Mouse (Mus musculus) ovary, adult 10 weeks (tissue): ENCODE data around the gene Rab4b. TPM values are rescaled to one million over a fixed set of nuclear protein-coding genes. Genes with fewer than 3 reads are reported as not detected.

Source experiments
- polyA plus RNA-seq: library from polyadenylated mRNA; stranded (reverse); fragments of 350-450 nt; fragmentation: Illumina TruSeq; extraction: RNeasy Lipid Tissue Mini Kit (QIAGEN cat#74804); gene quantifications from one replicate; pipeline ENCODE4 v1.2.3, GENCODE M21; 2014

Rab4b gene
- polyA plus RNA-seq: 1.2 TPM

DNA sequence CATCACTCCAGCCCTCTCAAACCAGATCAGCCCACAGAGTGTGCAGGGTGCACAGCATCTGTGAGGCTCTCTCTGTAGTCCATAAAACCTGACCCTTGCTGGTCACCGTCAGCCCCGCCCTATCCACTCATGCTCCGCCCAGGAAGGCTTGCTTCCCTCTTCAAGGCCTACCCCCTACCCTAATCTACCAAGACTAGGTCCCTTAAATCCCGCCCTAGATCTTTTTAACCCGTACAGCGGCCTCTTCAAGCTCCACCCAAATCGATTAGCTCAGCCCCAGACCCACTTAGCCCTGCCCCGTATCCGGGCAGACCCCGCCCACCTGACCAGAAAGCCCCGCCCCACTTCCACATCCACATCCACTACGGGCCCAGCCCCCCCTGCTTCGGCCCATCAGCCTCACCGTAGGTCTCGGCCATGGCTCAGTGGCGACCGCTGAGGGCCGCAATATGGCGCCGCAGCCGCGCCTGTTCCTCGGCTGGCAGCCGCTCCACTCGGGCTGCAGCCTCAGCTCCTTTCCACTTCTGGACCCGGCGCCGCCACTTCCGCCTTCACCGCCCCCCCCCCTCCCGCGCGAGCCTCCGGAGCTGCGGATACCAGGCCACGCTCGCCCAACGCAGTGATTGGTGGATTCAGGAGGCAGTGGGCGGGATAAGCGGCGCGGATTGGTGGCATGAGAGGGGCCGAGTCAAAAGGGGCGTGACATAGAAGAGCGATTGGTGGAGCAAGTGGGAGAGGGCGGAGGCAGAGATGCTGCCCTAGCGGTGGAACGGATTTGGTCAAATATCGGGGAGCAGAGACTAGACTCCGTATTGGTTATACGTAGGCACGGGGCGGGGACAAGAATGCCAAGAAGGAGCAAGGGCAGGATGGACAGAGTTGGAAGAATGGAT lies at the start of gene Rab4b:
Gene Rab4b, minus strand, starts transcription at position 573 of the 893 bp plus-strand sequence.

DNA sequence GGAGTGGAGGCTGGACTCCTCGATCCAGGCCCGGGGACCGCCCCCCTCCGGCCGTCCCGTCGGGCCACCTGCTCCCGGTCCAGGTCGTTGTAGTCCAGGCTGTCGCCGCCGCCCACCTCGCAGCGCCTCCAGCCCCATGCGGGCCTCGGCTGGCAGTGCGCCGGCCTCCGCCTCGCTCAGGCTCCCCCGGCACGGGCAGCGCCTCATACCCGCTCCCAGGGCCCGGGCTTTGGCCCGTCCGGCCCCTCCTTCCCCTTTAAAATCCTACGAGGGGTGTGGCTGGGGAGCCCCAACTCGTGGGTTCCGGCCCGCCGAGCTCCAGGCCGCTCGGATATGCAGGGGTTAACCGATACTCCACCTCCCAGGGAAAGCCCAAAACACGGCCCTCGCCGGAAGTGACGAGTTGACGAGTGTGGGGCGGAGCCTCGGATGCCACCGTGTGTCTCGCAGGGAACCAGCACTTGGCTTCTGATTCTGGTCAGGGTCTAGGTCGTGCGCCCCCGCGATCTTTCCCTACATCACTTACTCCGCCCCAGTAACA lies 49.7 kb upstream of the Rab4b start, which contains the start of gene Itpkc:
Gene Itpkc, minus strand, starts transcription at position 381 of the 541 bp plus-strand sequence.

DNA sequence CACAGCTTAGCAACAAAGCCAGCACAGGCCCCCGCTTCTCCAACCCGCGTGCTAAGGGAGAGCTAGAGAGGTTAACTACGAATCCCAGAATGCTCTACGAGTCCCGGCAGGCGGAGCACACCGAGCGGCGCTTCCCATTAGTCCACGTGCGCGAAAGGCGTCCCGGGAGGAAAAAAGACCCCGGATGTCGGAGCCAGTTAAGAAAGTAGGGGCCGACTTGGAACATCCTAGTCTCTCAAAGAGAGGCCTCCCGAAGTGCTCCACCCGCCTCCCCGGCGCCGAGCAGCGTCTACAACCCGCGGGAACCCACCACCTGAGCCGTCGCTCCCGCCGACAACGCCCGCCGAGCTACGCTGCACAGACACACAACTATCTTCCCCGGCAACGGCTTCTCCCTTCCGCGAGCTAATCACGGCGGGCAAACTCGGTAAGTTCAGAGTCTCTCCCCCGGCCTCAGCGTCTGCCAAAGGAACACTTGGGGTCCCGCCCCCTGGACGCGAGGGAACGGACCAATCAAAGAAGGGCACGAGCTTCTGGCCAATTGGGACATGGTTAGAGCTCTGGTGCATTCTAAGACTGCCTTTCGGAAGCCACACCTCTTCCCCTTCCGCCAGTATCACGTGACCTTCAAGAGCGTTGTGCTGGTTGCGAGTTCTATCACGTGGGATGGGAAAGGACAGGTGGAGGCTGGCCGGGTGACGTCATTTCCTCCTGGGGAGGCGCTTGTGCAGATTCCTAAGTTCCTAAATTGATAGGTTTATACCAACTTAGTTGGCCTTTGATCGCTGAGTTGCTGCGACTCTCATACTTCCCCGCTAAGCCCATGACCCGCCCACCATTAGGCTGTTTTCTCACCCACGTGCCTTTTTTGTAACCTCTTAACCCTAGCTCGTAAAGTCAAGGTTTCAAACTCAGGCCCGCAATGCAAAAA lies 17.2 kb upstream of the Rab4b start, which contains the start of the genes BC024978 and Snrpa:
Gene BC024978, plus strand, starts transcription at position 101 of the 931 bp plus-strand sequence.
Gene Snrpa, minus strand, starts transcription at position 591 of the 931 bp plus-strand sequence.

DNA sequence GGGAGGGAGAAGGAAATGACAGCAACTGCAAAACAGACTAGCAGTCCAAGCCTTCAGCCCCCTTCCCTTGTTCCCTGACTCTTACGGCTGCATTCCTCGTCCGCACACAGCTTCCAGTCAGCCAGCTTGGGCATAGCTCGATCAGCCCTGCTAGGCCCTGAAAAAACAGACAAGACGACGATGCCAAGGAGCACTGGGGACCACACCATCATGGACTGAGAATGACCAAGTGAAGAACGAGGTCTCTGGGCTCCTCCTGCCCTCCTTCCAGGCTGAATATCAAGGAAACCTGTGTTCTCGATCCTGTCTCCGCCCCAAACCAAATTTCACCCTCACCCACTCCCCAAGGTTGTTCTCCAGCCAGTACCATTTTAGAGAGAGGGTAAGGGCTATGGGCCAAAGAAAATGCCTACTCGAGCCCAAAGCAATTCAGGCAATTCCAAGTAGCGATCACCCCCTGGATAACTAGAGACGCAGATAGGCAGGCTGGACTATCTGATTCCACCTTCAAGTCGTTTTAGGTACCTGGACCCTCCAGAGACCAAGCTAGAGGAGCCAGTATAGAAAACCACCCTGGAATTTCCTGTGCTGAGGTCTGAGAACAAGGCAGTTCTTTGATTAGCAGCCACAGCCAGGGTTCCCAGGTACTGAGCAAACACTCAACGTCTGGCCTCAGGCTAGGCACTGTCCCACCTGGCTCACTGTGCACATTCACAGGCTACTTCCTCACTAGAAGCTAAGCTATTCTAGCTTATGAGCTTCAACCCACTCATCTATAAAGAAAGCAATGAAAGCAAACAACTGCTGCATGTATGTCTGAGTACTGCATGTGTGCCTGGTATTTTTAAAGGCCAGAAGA lies 2.4 kb upstream of the Rab4b start, which contains the start of the genes Gm21983 and Mia:
Gene Gm21983, minus strand, starts transcription at position 250 of the 859 bp plus-strand sequence.
Gene Mia, minus strand, starts transcription at position 321 of the 859 bp plus-strand sequence.

DNA sequence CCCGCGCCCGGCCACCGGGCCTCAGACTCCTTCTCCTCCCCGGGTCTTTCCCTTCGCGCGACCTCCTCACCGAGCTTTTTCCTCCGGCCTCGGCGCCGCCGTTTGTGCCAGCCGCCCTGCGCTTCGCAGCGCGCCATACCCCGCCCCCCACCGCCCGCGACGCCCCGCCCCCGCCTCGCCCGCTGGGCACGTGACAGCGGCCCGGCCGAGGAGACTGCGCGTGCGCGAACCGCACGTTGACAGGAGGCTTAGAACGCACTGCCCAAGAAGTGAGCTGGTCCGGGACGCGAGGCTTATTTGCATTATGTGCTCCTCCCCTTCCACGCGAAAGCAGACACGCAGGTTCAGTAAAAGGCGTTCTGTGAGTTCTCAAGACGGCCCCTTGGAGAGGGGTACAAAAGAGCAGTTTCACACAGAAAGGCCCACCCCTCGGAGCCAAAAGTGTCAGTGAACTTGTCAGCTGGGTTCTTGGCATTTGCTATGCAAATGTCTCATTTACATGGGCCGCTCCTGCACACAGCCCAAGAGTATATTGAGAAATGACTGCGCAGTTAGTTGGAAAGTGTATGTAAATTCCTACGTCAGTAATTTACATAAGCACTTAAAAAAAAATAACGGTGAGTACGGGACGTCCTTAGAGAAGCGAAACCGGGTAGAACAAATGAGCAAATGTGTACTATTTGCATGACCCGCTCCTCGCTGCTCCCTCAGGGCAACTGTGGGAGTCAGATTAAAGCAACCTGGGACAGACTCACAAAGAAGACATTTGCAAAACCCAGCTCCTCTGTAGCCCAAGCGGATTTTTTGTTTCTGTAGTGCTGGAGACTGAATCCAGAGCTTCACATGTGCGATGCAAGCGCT lies 11.9 kb downstream of the Rab4b start, which contains the start of gene Egln2:
Gene Egln2, minus strand, starts transcription at position 189 of the 861 bp plus-strand sequence.

DNA sequence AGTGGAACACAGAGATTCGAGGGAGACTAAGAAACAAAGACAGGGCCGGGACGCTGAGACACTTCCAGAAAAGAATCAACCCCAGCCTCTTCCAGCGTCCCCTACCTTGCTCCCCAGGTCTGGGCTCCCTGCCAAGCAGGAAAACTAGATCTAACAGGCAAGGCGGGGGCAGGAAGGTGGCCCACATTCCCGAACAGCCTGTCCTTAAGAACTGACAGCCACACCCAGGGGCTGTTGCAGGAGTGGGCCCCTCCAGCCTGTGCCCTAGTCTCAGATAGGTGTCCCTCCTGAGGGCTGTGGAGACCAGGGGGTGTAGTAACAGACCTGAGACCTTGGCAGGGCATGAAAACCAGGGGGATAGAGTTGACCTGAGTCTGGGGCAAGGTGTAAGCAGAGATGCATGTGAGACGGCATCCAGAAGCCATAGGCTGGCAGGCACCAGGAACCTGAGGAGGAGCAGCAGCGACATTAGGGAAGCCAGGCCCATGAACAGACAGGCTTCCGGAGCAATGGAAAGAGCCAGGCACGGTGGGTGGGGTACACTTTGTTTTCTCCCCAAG lies 25.4 kb downstream of the Rab4b start, which contains the start of gene Cyp2t4:
Gene Cyp2t4, plus strand, starts transcription at position 510 of the 560 bp plus-strand sequence.

DNA sequence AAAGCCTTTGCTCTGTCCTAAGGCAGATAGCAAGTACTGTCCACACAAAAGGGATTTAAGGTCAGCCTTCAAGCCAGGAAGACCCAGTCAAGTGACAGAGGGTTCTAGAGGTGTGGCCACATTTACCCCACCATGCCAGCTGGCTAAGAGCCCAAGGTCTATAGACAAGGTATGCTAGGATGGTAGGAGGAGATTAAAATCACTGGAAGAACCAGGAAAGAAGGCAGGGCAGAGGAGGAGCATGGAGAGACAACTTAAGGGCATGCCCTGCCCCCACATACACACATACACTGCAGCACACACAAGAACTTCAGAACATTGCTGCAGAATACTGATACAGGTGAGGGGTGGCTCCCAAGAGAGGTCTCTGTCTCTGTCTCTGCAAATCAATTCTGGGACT lies 59.0 kb downstream of the Rab4b start, which contains the start of gene Cyp2f2:
Gene Cyp2f2, plus strand, starts transcription at position 234 of the 400 bp plus-strand sequence.

Other genes with a start within 250 kb of the Rab4b start
- gene Cyp2a22, start 239.5 kb downstream of the Rab4b start, polyA plus RNA-seq: not detected
- gene Cyp2a12, start 149.8 kb downstream of the Rab4b start, polyA plus RNA-seq: not detected
- 1.7 TPM for gene Cyp2f2, start 59.0 kb downstream of the Rab4b start, polyA plus RNA-seq
- gene Cyp2t4, start 25.2 kb downstream of the Rab4b start, polyA plus RNA-seq: not detected
- gene Egln2, start 12.1 kb downstream of the Rab4b start, polyA plus RNA-seq: 2.4 TPM
- gene Gm21983, start 2.2 kb upstream of the Rab4b start, polyA plus RNA-seq: not detected
- not detected for gene Mia, start 2.3 kb upstream of the Rab4b start, polyA plus RNA-seq
- 7.6 TPM for gene BC024978, start 16.9 kb upstream of the Rab4b start, polyA plus RNA-seq
- 6.0 TPM for gene Snrpa, start 17.4 kb upstream of the Rab4b start, polyA plus RNA-seq
- 0.48 TPM for gene Itpkc, start 49.8 kb upstream of the Rab4b start, polyA plus RNA-seq
- 0.68 TPM for gene Coq8b, start 54.1 kb upstream of the Rab4b start, polyA plus RNA-seq
- gene Numbl, start 79.5 kb upstream of the Rab4b start, polyA plus RNA-seq: 0.51 TPM
- gene Ltbp4, start 158.8 kb upstream of the Rab4b start, polyA plus RNA-seq: not detected
- gene Shkbp1, start 177.1 kb upstream of the Rab4b start, polyA plus RNA-seq: 0.54 TPM
- gene Gm20479, start 178.5 kb upstream of the Rab4b start, polyA plus RNA-seq: not detected